ENCODE assay signal across 8 mouse cellular contexts in the genomic region with DNA sequence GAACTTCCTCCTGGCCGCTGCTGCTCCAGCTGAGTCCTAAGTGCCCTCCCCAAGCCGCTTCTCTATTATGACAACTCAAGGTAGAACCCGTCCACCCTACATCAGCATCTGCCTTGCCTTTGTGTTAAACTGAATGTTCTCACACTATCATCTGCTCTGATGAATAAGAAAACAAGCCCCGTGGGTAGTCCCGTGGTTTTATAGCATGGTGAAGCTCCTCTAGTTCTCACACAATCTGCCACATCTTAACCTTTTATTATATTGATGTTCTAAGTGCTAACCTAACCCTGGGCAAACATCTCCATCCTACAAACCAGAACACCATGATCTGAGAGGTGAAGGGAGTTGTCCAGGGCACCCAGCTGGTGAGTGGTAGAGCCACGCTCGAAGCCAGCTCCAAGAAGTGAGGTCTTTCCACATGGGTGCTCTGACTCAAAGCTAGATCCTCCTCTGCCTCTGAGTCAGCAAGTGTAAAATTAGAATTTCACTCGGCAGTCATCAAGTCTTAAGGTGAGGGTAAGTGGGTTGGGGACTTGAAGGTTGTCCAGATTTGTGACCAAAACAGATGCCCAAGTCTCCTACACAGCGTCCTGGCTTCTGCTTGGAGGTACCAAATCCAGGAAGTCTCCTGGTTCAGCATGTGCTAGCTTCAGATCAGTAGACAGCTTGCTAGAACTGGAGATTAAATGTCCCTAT. TPM values are rescaled to one million over a fixed set of nuclear protein-coding genes. Genes with fewer than 3 reads are reported as not detected.
DNase-seq lines count a peak whose midpoint lies in the region; ATAC-seq and TF ChIP-seq lines count a peak whose summit lies in the region.

No protein-coding gene starts in this region.

- POLR2A ChIA-PET in Patski (lab: Charles Lee), result interaction anchor here (0.6 to 5.9 kb wide), 10 partner anchors 24 to 1891 kb away, joined by 3 to 78 read pairs (median 4); a partner anchor contains a TSS

- in situ Hi-C loops in Patski (cut with MboI; ENCODE audit: low pct_unique_long_range_greater_than_20kb), result loop anchor here (5.0 kb wide), 1 partner anchor 46 kb away; a partner anchor contains a TSS

- H3K27me3 ChIP-seq in Patski, result no peaks in the 10 kb centered on the region

- peak; percentile 6 for DNase-seq in kidney, adult 11 months
- DNase-seq in kidney, adult 8-10 months, result no peak
- DNase-seq in 3T3-L1 (ENCODE audit: low read depth, low spot score), result peak; percentile 67
- DNase-seq in Patski (ENCODE audit: low read depth, low spot score), result no peak
- peak; percentile 36 to 86 for DNase-seq in left cerebral cortex, adult 8-10 months (ENCODE audit: low spot score in 2 of 2)
- no peak for DNase-seq in urinary bladder, adult 18-20 months (ENCODE audit: low spot score in 2 of 2)
- DNase-seq in adrenal gland, postnatal 36 days, result no peak
- DNase-seq in kidney, postnatal 14 days, result no peak

- ATAC-seq in Patski, result peak; percentile 36

- CTCF ChIA-PET in Patski (lab: Charles Lee), result interaction anchor here (1.2 to 6.6 kb wide), 13 partner anchors 10 to 192 kb away, joined by 3 to 71 read pairs (median 6); a partner anchor contains a TSS

- TF ChIP-seq CTCF in Patski (IDR thresholded peaks at IDR 0.05), result no peak

RNA-seq across cellular contexts. Expression of a gene that starts 48.4 kb away (rescaled TPM):
- 43.2 TPM for polyA plus RNA-seq in Patski (2021)
- total RNA-seq in left cerebral cortex, adult 8-10 months (2022), result 10 to 100 TPM; 43.5 to 50.4 (median 47.5) TPM
- 10 to 100 TPM in 1 of 2 experiments, 1 to 10 TPM in 1; 6.1 to 10.4 TPM for total RNA-seq in adrenal gland, postnatal 36 days (2021)

Comparison
In these comparisons a context has a peak if more than half of its experiments do, and no peak if none do; other contexts are left out.
1. DNase-seq: peak in kidney, adult 11 months (single experiment), 3T3-L1 (single experiment) and left cerebral cortex, adult 8-10 months (2 of 2); none in kidney, adult 8-10 months (0 of 2), Patski (single experiment), urinary bladder, adult 18-20 months (0 of 2), adrenal gland, postnatal 36 days (0 of 2) and kidney, postnatal 14 days (single experiment).